Mouse (Mus musculus): Measurements from ENCODE around the gene Magi2.
"Not testable (repeated sequence)": the region's sequence is repeated elsewhere in the genome, so short reads cannot be mapped to it uniquely, and the experiment has no call there.

The Magi2 gene

DNA sequence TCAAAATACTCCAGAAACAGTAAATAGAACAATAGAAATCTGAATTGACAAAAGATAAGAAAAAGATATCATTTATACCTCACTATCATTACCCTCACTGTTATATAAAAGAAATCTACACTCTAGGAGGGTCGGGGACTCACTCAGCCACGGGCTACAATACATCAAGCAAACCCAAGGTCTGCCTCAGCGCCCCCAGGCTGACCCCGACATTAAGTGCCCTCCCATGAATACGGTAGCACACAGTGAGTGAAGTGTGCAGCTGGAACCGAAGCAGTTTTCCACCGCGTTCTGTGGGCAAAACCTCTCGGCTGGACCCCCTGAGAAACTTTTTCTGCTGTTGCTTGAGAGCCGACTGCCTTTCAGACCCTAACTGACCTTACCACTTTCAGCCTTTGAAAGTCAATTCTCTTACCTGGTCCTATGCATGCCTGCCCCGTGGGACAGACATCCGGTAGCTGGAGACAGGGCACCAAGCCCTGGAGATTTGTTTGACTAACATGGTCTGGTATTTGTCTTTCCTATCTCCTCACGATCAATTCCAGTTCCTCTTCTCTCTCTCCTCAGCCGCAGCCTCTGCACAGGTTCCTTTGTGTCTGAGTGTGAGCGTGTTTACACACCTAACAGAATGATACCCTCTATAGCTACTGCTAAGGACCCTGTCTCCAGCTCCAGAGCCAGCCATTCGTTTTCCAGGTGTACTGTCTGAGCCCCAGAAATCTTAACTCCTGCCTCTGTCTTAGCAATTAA, 1285.7 kb downstream of the Magi2 start:
- no peak for DNase-seq (ENCODE audit: low read depth)

DNA sequence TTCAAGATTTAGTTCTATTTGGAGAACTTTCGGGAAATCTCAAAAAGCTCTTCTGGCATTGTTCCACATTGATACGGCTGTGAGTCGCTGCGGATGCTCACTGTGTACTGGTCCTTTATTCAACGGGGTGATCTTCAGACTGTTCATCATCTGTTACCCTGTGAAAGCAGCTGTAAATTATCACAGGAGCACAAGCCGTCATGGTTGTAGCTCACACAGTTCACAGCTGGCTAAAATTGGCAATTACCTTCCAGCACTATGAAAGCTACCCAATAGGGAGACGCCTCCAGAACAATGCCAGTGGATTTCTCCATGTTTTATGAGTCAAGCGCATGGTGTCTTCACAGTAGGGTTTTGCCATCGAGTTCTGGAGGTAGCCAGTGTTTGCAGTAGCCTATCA, 1294.8 kb downstream of the Magi2 start:
- no peak for DNase-seq (ENCODE audit: low read depth)

DNA sequence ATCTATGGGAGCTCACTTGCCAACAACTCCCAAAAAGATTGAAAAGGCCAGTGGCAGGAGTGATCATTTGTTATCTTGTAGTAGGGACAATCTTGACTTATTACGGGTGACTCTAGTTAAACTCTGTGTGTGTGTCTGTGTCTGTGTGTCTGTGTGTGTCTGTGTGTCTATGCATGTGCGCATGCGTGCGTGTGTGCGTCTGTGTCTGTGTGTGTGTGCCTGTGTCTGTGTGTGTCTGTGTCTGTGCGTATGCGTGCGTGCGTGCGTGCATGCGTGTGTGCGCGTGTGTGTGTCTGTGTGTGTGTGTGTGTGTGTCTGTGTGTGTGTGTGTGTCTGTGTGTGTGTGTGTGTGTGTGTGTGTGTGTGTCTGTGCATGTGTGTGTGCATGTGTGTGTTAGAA, 1295.2 kb downstream of the Magi2 start:
- no peak for DNase-seq (ENCODE audit: low read depth)

DNA sequence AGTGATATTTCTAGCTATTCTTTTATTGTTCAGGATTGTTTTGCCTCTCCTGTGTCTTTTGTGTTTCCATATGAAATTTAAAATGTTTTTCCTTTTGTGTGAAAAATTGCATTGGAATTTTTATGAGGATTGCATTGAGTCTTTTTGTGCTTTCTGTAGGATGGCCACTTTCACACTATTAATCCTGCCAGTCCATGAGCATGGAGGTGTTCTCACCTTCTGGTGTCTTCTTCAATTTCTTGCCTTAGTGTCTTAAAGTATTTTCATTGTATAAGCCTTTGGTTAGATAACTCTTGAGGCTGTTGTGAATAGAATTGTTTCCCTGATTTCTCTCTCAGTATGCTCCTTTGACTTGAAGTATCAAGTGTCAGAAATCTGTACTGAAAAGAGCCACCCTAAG, 1296.9 kb downstream of the Magi2 start:
- no peak for DNase-seq (ENCODE audit: low read depth)

DNA sequence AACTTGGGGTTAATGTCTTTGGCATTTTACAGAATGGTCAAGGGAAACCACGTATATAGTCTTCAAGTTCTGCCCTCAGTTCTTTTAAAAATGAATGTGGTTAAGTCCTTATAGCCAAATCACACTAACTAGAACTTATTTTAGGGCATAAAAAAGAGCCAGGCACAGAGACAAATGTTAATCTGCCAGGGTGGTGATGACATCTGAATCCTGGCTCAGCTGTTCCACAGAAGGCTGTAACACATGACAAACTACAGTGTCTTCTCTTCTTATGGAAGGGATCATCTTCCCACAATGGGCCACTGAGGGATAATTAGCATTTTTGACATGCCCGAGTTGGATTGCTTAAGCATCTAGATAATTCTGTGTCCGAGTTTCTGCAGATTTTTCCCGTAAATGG, 1299.8 kb downstream of the Magi2 start:
- not testable (repeated sequence) for DNase-seq (ENCODE audit: low read depth)

DNA sequence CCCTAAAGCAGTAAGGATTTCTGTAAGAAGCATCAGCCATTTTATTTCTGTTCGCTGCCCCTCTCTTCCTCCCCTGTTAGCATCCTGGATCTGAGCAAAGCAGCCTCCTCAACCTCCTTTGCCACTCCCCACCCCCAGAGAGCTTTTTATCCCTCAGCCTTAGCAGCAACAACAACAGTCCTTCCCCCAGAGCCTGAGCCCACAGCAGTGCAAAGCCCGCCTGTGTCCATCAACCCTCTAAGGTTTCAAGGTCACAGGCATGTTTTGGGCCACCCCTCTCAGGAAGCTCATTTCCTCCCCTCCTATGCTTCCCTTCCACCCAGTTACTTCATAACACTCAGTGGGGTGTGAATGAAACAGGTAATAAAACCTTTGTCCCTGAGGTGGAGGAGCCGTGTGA, 1309.7 kb downstream of the Magi2 start:
- no peak for DNase-seq (ENCODE audit: low read depth)

DNA sequence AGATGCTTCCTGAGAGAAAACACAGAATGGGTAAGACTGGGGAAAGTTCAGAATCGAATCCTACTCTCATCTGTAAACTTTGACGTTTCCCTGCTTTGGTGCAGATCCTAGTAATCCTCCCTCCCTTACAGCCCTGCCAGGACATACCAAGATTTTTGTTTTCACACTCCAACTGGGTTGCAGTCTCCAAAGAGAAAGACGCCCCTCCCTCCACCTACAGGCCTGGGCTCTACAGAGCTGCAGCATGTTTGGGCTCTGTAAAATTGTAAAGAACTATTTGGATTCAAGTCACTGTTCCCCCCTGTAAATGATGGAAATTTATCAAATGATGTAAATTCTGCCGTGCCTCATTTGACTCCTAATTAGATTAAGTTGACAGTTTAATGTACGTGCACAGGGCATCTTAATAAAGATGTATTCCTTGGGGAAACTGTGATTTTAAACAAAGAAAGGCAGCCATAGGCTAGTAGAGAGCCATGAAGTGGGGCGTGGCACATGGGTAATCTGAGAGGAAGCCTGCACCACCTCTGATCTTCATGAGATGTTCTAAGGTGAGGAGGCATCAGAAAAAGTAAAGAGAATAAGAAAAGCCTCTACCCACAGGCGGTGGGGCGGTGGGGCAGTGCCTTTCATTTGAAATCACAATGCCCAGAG, 1310.7 kb downstream of the Magi2 start:
- DNase-seq (ENCODE audit: low read depth) = no peak

DNA sequence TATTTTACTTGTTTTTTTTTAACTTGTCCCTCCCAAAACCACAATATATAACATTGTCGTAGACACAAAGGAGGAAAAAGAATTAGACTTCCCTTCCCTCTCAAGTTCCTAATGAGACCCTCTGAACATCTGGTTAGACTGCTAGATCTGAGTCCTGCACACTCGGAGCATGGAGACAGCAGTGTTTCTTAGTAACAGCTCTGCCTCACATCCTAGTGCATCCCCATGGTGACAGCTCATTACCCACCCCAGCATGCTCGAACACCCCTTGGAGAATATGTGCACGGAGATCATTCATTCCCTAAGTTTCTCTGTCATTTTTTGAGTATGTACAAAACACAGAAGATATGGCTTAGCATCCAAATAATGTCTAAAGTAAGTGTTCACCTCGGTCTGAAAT, 1317.5 kb downstream of the Magi2 start:
- DNase-seq (ENCODE audit: low read depth) = no peak

DNA sequence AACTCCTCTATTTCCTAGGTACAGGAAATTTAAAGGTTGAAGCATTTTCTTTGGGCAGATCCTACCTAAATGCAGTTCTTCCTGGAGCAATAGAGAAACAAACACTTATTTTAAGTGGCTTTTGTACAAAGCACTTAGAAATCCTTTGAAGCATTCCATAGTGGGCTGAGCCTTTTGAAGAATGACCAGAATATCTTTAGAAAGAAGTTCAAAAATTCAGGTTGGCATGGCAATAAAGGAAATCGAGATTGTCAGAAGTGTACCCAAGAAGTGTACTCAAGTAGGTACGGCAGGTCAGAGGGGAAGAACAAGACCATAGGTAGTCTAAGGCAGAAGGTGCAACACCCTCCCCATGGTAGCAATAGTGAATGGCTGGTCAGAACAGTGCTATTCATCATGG, 1332.5 kb downstream of the Magi2 start:
- no peak for DNase-seq (ENCODE audit: low read depth)

DNA sequence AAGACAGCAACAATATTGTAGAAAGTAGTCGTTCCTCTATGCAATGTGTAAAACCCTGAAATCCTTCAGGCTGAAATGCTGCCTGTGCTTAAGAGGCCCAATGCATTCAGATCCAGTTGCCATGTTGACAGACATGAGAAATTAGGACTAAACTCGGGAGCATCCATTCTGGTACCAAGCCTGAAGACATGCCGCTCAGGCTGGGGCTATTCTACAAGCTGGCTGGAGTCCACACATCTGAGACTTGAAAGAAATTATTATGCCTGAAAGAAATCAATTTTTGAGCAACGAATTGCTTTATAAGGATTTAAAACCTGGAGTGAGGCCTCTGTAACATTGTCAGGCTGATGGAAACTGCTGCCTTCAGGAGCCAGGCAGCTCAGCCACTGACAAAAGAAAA, 1333.0 kb downstream of the Magi2 start:
- DNase-seq (ENCODE audit: low read depth) = no peak

DNA sequence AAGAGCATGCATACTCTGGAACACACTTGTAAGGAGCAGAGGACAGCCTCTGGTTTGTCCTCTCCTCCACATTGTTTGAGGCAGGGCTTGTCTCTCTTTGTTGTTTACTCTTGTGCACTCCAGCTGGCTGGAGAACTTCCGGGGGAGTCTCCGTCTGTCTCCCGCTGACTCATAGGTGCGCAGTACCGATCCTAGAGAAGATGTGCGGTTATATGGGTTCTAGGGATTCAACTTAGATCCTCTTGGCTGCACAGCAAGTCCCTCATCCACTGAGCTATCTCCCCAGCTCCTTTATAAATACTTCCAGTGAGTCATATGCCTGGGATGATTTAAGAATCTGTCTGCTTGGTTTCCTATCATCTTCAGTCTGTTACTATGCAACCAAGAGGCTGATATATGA, 1341.6 kb downstream of the Magi2 start:
- DNase-seq (ENCODE audit: low read depth) = no peak

DNA sequence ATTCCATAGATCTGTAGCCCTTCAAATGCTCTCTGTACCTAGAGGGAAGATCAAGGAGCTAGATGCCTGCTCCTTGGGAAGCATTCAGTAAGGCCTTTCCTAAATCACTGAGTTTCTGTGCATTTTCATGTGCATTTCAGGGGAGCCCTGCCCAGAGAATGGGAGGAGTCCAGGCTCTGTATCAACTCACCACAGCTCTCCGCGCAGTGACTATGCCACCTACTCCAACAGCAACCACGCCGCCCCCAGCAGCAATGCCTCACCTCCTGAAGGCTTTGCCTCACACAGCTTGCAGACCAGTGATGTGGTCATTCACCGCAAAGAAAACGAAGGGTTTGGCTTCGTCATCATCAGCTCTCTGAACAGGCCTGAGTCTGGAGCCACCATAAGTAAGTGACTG, 1342.1 kb downstream of the Magi2 start:
- DNase-seq (ENCODE audit: low read depth) = no peak

DNA sequence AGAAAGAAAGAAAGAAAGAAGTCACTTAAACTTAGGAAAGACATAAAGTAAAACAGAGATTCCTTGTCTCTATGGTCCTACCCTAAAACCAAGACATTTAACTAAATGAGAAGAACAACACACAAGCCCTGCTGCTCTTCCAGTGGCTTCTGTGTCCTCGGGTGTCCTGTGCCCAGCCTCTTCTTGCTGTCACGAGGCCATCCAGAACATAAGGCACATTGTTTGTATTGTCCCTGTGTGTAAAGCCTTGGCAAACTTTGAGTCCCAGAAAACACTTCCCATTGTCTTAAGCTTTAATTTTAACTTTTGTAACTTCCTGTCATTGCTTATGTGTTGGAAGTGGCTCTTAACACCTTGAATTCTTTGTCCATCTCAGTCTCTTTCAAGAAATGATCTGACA, 1348.0 kb downstream of the Magi2 start:
- DNase-seq (ENCODE audit: low read depth) = no peak

DNA sequence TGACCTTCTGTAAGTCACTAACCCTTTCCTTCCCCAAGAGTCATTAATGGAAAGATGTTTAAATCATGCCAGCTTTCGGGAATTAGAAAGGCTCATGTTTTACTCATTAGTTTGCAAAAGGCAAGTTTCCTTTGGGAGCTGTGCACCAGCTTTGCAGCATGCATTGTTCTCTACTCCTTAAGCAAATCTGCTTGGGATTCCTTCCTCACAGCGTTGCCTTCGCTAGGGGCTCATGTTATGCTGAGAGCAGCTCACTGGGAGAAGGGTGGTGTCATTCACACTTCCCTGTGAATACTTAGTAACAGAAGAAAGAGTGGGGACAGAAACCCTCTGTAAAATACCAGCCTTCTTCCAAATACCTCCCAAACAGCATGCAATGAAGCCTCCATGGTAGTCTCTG, 1349.0 kb downstream of the Magi2 start:
- no peak for DNase-seq (ENCODE audit: low read depth)

DNA sequence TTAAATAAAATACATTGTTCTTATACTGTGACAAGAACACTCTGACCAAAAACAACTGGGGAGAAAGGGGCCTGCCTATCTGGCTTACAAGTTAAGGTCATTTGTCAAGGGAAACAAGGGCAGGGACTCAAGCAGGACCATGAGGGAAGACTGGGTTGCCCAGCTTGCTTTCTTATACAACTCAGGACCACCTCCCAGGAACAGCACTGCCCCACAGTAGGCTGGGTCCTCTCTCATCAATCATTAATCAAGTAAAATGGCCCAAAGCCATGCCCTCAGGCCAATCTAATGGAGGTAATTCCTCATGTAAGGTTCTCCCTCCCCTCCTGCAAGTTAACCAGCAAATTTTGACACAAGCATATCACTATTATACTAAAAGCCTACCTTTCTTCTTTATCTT, 1349.4 kb downstream of the Magi2 start:
- no peak for DNase-seq (ENCODE audit: low read depth)

DNA sequence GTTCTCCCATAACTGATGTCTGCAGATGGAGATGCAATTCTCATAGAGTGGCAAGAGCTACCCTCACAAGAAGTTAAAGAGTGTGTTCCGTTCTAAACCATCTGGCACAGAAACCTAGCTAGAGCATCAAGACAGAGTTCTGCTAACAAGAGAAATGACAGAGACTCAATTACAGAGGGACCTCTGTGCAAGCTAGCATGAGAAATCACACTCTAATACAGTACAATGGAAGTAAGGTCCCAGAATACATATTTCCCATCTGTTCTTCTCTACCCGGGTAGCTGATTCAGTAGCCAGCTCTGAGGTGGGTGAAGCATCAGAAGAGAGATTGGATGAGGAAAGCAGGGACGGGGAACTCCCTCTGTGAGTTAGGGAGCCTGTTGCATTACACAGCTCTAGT, 1351.8 kb downstream of the Magi2 start:
- no peak for DNase-seq (ENCODE audit: low read depth)

DNA sequence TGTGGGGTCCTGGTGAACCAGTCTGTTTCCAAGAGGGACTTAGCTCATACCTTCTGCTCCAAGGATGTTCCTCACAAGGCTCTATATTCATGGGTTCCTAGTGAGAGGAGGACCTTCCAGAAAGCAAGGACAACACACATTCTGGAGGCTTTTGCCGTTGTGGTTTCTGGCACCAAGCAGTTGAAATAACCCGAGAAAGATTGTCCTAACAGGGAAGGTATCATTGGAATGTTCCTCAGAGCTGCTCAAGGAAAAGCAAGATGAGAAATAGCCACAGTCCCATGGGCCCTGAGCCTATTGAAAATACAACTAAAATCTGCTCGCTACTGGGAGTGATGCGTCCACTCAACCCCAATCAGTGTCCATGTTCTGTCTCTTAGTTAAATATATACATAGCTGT, 1353.8 kb downstream of the Magi2 start:
- DNase-seq (ENCODE audit: low read depth) = no peak

DNA sequence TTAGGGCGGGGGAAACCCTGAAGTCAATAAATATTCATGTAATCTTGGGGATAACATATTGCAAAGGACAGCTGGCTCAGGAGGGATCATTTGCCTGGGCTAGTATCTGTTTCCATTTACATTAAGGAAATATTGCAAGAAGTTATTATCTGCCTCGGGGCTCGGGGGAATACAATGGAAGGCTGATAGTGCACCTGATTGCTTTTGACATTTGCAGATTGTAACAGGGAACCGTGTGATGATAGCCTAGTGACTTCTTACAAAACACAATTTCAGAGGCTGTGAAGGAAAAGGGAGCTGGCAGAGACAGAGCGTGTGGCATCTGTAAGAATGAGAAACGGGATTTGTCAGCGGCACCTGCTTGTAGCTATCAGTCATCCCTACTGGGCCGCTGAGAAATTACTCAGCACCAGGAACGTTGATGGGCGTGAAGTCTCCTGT, 1356.2 kb downstream of the Magi2 start:
- DNase-seq (ENCODE audit: low read depth) = no peak

DNA sequence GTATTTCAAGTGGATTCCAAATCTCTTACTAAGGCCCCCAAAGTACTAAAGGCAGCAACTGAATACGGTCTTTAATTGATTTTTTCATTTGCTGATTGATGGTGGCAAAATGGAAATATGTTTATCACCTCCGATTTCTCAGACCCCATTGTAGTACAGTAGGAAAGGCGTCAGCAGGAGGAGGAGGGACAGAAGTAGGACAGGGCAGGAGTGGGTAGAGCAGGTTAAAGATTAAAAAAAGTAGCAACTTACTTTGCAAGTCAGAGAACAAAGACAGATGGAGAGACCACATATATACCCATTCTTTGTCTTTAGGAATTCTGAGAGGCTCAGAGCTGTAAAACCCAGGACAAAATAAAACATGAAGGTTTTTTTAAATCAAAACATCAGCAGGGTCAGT, 1356.8 kb downstream of the Magi2 start:
- DNase-seq (ENCODE audit: low read depth) = no peak

DNA sequence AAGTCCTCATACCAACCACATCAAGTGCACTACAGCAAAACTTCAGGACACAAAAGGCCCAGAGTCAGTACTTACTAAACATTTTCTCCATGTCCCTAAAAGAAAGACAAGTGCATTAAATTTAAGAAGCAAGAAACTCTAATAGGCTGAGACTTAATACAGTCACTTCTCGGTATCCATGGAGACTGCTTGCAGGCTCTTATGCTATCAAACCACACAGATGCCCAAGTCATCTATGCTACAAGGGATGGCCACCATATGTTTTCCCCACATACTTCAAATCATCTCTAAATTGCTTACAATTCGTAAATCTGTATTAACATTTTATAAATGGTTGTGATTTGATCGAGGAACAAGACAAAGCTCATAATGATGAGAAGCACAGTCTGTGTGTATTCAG, 1357.9 kb downstream of the Magi2 start:
- no peak for DNase-seq (ENCODE audit: low read depth)

DNA sequence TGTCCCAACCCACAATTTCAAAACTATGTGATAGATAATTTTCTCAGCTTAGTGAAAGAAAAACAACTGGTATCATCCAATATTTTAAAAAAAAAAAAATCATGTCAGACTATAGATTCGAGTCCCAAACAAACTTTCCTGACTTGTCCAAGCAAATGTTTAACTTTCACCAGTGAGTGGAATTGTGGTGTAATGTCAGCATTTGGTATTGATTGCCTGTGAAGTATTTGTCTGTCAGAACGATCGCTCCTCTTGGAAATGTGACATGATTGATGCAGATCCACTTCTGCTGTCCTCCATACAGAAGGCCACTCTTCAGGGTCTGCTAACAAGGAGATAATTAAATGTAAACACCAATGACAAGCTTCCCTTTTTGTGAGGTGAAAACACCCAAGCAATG, 1362.9 kb downstream of the Magi2 start:
- DNase-seq (ENCODE audit: low read depth) = no peak

DNA sequence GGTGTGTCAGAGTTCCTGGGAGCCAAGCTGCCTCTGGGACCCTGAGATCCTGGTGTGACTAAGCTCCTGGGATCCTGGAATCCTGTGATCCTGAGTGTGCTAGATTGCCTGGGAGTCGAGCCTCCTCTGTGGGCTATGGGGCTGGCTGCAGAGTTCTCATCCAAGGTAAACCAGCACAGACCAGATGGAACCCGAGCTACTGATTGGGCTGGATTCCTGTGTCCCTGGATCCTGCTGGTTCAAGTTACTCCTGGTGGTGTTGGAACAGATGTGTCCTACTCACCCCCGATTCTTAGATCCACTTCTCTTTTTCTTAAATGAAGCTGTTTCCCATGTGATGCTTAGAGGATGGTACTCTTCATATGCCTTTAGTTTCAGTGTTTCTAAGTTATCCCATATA, 1371.4 kb downstream of the Magi2 start:
- no peak for DNase-seq (ENCODE audit: low read depth)

DNA sequence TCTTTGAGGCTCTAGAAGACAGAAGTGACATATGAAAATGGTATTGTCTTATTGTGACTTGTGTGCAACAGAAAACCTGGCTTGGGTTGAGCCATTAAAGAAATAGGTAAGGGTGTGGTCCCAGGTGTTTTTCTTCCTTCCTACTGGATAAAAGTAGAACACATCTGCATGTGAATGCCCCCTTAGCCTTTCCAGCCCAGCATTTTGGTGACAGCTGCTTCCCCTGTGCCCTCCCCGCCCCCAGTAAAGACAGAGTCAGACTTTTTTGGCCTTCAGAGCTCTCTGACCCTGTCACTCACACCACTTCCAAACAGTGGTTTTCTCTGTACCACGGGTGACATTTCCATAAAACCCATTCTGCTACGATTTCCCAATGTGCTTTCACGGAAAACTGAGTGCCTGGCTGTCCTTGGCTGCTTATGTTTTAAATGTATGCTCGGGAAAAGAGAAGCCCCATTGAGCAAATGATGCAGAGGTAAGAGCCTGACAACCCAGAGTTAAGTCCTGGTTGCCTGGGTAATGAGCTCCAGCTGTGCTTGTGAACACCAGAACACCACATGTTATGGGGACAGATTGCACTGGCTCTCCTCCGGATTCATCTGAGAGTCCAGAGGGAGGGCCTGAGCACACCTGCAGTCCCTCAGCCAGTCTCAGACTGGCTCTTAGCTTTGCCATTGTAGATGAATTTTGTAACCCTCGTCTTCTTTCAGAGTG, 1377.1 kb downstream of the Magi2 start:
- DNase-seq (ENCODE audit: low read depth) = no peak

Data from naive thymus-derived CD4-positive, alpha-beta T cell, adult 2 months (primary cell).